Mouse (Mus musculus) embryonic facial prominence, embryonic 15.5 days (tissue): ENCODE data around the gene Sntg2. TPM values are rescaled to one million over a fixed set of nuclear protein-coding genes. Genes with fewer than 3 reads are reported as not detected.

Source experiments
- ATAC-seq: fragments of 200-750 bp; cut with Nextera tagmentation; 2 replicates; pipeline ENCODE4 v1.8.0; 2017; ENCODE audit warnings: low read depth, moderate TSS enrichment; ENCODE audit not compliant: insufficient number of reproducible peaks, low FRiP score, low TSS enrichment
- H3K27ac ChIP-seq: fragments of 300-500 bp; sonication (generic); replicated peaks from 2 replicates; pipeline ENCODE4 v1.5.1; 2015; ENCODE audit warnings: mild to moderate bottlenecking, inconsistent platforms
- H3K27me3 ChIP-seq: fragments of 300-500 bp; sonication (generic); 2 replicates; pipeline ENCODE4 v1.6.1; 2015; ENCODE audit warnings: inconsistent platforms
- H3K36me3 ChIP-seq: fragments of 300-500 bp; sonication (generic); 2 replicates; pipeline ENCODE4 v1.6.1; 2015; ENCODE audit warnings: mild to moderate bottlenecking, inconsistent platforms
- H3K4me1 ChIP-seq: fragments of 300-500 bp; sonication (generic); 2 replicates; pipeline ENCODE4 v1.6.1; 2015; ENCODE audit warnings: inconsistent platforms
- H3K4me2 ChIP-seq: fragments of 300-500 bp; sonication (generic); replicated peaks from 2 replicates; pipeline ENCODE4 v1.6.1; 2015; ENCODE audit warnings: mild to moderate bottlenecking, inconsistent platforms
- H3K4me3 ChIP-seq: fragments of 300-500 bp; sonication (generic); replicated peaks from 2 replicates; pipeline ENCODE4 v1.5.1; 2015; ENCODE audit warnings: mild to moderate bottlenecking, inconsistent platforms
- H3K9ac ChIP-seq: fragments of 300-500 bp; sonication (generic); 2 replicates; pipeline ENCODE4 v1.6.1; 2015; ENCODE audit warnings: inconsistent platforms
- H3K9me3 ChIP-seq: fragments of 300-500 bp; sonication (generic); replicated peaks from 2 replicates; pipeline ENCODE4 v1.6.1; 2016; ENCODE audit warnings: inconsistent platforms
- WGBS: fragments of 180-500 bp; shearing (Covaris S2); methylation state at CpG from one replicate; pipeline ENCODE4 v1.1.7; 2015; 5-methylcytosine and 5-hydroxymethylcytosine counted together
- polyA plus RNA-seq: library from polyadenylated mRNA; unstranded; fragments of >200 nt; fragmentation: Nextera tagmentation; extraction: Ambion mirVana; gene quantifications from 2 replicates; pipeline ENCODE4 v1.2.1, GENCODE M21; 2015

Sntg2 gene
- polyA plus RNA-seq, 1 experiment from 2014 or later = 3.3 TPM

GRCm38 (mm10) chr12:30272242-30272985, 100.8 kb downstream of the Sntg2 start:
- H3K27me3 ChIP-seq = no peaks in the 10 kb centered on the region
- no peak for ATAC-seq
- H3K4me1 ChIP-seq = no peaks in the 10 kb centered on the region
- no peak overlapping the region for H3K4me2 ChIP-seq
- H3K9me3 ChIP-seq = no peaks in the 10 kb centered on the region
- no peaks in the 10 kb centered on the region for H3K36me3 ChIP-seq
- no peak overlapping the region for H3K9ac ChIP-seq
- WGBS = 86% methylated on average over 8 of the region's 8 CpGs
- no peak overlapping the region for H3K4me3 ChIP-seq
- H3K27ac ChIP-seq = no peak overlapping the region

- WGBS = 71% methylated on average over 5 of the region's 5 CpGs
- H3K9me3 ChIP-seq = no peaks in the 10 kb centered on the region
- no peak for ATAC-seq
- H3K27me3 ChIP-seq = no peaks in the 10 kb centered on the region
- H3K36me3 ChIP-seq = no peaks in the 10 kb centered on the region
- H3K9ac ChIP-seq = no peak overlapping the region
- H3K4me2 ChIP-seq = no peak overlapping the region
- no peak overlapping the region for H3K4me3 ChIP-seq
- H3K4me1 ChIP-seq = no peaks in the 10 kb centered on the region
- no peak overlapping the region for H3K27ac ChIP-seq
Observed at GRCm38 (mm10) chr12:30264206-30264605, 109.0 kb downstream of the Sntg2 start.

- 48% methylated on average over 2 of the region's 2 CpGs for WGBS
Observed at GRCm38 (mm10) chr12:30261187-30261586, 112.0 kb downstream of the Sntg2 start.

GRCm38 (mm10) chr12:30258641-30259040, 114.5 kb downstream of the Sntg2 start:
- Histone ChIP-seq H3K27me3 (no peaks in the 10 kb centered on the region), H3K4me3 (no peak overlapping the region), H3K27ac (no peak overlapping the region), H3K4me1 (no peaks in the 10 kb centered on the region), H3K9ac (no peak overlapping the region), H3K9me3 (no peaks in the 10 kb centered on the region), H3K36me3 (no peaks in the 10 kb centered on the region), H3K4me2 (no peak overlapping the region)
- 68% methylated on average over 2 of the region's 2 CpGs for WGBS
- no peak for ATAC-seq

More at GRCm38 (mm10) chr12:30261187-30261586, 112.0 kb downstream of the Sntg2 start:
- no peaks in the 10 kb centered on the region for H3K36me3 ChIP-seq
- no peaks in the 10 kb centered on the region for H3K27me3 ChIP-seq
- H3K9ac ChIP-seq = no peak overlapping the region
- H3K4me1 ChIP-seq = no peaks in the 10 kb centered on the region
- no peaks in the 10 kb centered on the region for H3K9me3 ChIP-seq
- no peak for ATAC-seq
- H3K4me3 ChIP-seq = no peak overlapping the region
- no peak overlapping the region for H3K27ac ChIP-seq
- no peak overlapping the region for H3K4me2 ChIP-seq

- 89% methylated on average over 7 of the region's 7 CpGs for WGBS
- no peaks in the 10 kb centered on the region for H3K4me1 ChIP-seq
- H3K27me3 ChIP-seq = no peaks in the 10 kb centered on the region
- no peak overlapping the region for H3K4me3 ChIP-seq
- H3K4me2 ChIP-seq = no peak overlapping the region
- ATAC-seq = no peak
- no peaks in the 10 kb centered on the region for H3K9me3 ChIP-seq
- H3K27ac ChIP-seq = no peak overlapping the region
- H3K9ac ChIP-seq = no peak overlapping the region
- H3K36me3 ChIP-seq = no peaks in the 10 kb centered on the region
Observed at GRCm38 (mm10) chr12:30257664-30258063, 115.5 kb downstream of the Sntg2 start.

- ATAC-seq = no peak
- Histone ChIP-seq H3K9me3 (no peaks in the 10 kb centered on the region), H3K9ac (no peak overlapping the region), H3K27me3 (no peaks in the 10 kb centered on the region), H3K36me3 (no peaks in the 10 kb centered on the region), H3K27ac (no peak overlapping the region), H3K4me2 (no peak overlapping the region), H3K4me1 (no peaks in the 10 kb centered on the region), H3K4me3 (no peak overlapping the region)
- WGBS = 53% methylated on average over 3 of the region's 3 CpGs
Observed at GRCm38 (mm10) chr12:30256207-30256606, 117.0 kb downstream of the Sntg2 start.

GRCm38 (mm10) chr12:30254581-30254980, 118.6 kb downstream of the Sntg2 start:
- 78% methylated on average over 10 of the region's 10 CpGs for WGBS
- H3K4me2 ChIP-seq = no peak overlapping the region
- no peaks in the 10 kb centered on the region for H3K36me3 ChIP-seq
- ATAC-seq = no peak
- H3K4me1 ChIP-seq = no peaks in the 10 kb centered on the region
- no peak overlapping the region for H3K9ac ChIP-seq
- no peak overlapping the region for H3K4me3 ChIP-seq
- no peak overlapping the region for H3K27ac ChIP-seq
- H3K27me3 ChIP-seq = no peaks in the 10 kb centered on the region
- no peaks in the 10 kb centered on the region for H3K9me3 ChIP-seq

GRCm38 (mm10) chr12:30252381-30252780, 120.8 kb downstream of the Sntg2 start:
- Histone ChIP-seq H3K27me3 (no peaks in the 10 kb centered on the region), H3K4me2 (no peak overlapping the region), H3K4me1 (no peaks in the 10 kb centered on the region), H3K27ac (no peak overlapping the region), H3K9me3 (no peaks in the 10 kb centered on the region), H3K4me3 (no peak overlapping the region), H3K9ac (no peak overlapping the region), H3K36me3 (no peaks in the 10 kb centered on the region)
- WGBS = 90% methylated on average over 4 of the region's 4 CpGs
- no peak for ATAC-seq

- H3K4me2 ChIP-seq = no peak overlapping the region
- no peak for ATAC-seq
- H3K9ac ChIP-seq = no peak overlapping the region
- H3K4me3 ChIP-seq = no peak overlapping the region
- no peak overlapping the region for H3K27ac ChIP-seq
- H3K4me1 ChIP-seq = no peaks in the 10 kb centered on the region
- H3K27me3 ChIP-seq = no peaks in the 10 kb centered on the region
- no peaks in the 10 kb centered on the region for H3K9me3 ChIP-seq
- WGBS = 88% methylated on average over 8 of the region's 8 CpGs
- no peaks in the 10 kb centered on the region for H3K36me3 ChIP-seq
Observed at GRCm38 (mm10) chr12:30251283-30251829, 121.8 kb downstream of the Sntg2 start.

GRCm38 (mm10) chr12:30249068-30249467, 124.1 kb downstream of the Sntg2 start:
- Histone ChIP-seq H3K27ac (no peak overlapping the region), H3K27me3 (no peaks in the 10 kb centered on the region), H3K9ac (no peak overlapping the region), H3K36me3 (no peaks in the 10 kb centered on the region), H3K4me3 (no peak overlapping the region), H3K9me3 (no peaks in the 10 kb centered on the region), H3K4me1 (no peaks in the 10 kb centered on the region), H3K4me2 (no peak overlapping the region)
- no peak for ATAC-seq
- WGBS = 77% methylated on average over 3 of the region's 3 CpGs

- Histone ChIP-seq H3K4me3 (no peak overlapping the region), H3K27ac (no peak overlapping the region), H3K36me3 (no peaks in the 10 kb centered on the region), H3K4me2 (no peak overlapping the region), H3K9me3 (no peaks in the 10 kb centered on the region), H3K27me3 (no peaks in the 10 kb centered on the region), H3K4me1 (no peaks in the 10 kb centered on the region), H3K9ac (no peak overlapping the region)
- no peak for ATAC-seq
- 78% methylated on average over 5 of the region's 5 CpGs for WGBS
Observed at GRCm38 (mm10) chr12:30246286-30246945, 126.8 kb downstream of the Sntg2 start.
